Mouse (Mus musculus) lung, adult 2 months (tissue): ENCODE measurements around the gene Med9.

Experiments
- CTCF ChIP-seq: fragments of 200-500 bp; IDR thresholded peaks from 2 replicates; pipeline ENCODE4 v1.5.1; 2011; ENCODE audit warnings: mild to moderate bottlenecking, low read length, control low read depth; ENCODE audit not compliant: insufficient read depth
- POLR2A ChIP-seq: fragments of 200-500 bp; IDR thresholded peaks from 2 replicates; pipeline ENCODE4 v1.6.1; 2011; ENCODE audit warnings: low read depth, mild to moderate bottlenecking, control low read depth, low read length, borderline replicate concordance; ENCODE audit errors: extremely low read depth

- TF ChIP-seq POLR2A (no peak), CTCF (no peak)
Measured at GRCm38 (mm10) chr11:59910586-59910985, 37.4 kb upstream of the Med9 start.
